Mouse (Mus musculus) urinary bladder, postnatal 4 days (tissue): ENCODE results near the gene Irf5.

Source experiments
- DNase-seq, 2 experiments: peaks; one replicate each; pipeline ENCODE4 v3.0.0; 2021 to 2022; ENCODE audit warnings: low spot score in 2 of 2

Irf5 gene

DNA sequence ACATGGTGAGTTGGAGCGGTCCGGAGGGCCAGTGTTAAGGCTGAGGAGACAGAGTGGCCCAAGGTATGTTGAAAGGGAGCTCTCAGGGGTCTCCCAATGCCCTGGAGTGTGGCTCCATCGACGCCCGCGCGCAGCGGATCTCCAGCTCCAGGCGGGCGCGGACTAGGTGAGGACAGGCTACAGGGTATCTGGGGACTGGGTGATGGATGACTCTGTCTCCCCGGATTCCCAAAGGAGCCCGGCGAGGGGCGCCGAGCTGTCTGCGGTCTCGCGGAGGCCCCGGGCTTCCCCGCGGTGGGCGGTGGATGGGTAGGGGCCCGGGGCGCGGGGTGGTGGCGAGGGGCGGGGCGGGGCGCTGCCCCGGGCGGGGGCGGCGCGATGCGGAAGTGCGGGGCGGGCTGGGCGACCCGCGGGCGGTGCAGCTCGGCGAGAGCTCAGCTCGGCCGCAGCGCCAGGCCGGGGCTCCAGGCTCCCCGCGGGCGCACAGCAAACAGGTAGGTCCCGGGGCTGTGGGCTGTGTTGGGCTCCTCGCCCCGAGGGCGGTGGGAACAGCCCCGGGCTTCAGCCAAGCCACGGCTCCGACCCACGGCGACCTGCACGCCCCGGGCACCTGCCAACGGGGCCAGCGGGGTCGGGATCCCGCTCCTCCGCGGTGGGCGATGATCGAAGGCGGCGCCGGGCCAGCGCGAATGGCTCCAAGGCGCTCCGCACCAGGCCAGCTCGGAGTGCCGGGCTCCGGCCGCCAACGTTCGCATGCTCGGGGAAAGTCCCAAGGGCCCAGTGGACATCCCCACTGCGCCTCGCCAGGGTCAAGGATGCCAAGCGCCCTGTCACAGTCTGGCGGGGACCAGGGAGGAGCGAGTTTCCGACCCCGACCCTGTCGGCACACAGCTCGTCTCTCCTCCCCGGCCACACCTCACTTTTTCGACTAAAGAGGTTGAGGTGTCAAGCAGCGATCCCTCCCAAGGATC is at the start of gene Irf5:
Gene Irf5, plus strand, starts transcription at position 345 of the 971 bp plus-strand sequence.
- DNase-seq, result no peak

DNA sequence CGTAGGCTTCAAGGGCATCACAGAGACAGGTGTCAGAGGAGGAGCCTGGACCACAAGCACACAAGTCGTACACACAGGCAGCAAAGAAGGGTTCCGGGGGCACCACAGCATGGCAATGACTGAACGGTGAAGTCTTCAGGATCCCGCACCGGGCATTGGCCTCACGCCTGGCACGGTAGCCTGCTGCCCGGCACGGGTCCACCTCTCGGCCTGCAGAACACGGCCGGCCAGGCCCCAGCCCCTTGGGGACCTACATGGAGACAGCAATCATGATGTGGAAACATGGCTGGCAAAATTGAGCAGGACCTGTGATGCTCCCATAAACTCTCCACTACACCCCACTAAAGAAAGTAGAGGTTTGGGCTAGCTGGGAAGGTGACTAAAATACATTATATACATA is 43.7 kb upstream of the Irf5 start:
- no peak for DNase-seq

DNA sequence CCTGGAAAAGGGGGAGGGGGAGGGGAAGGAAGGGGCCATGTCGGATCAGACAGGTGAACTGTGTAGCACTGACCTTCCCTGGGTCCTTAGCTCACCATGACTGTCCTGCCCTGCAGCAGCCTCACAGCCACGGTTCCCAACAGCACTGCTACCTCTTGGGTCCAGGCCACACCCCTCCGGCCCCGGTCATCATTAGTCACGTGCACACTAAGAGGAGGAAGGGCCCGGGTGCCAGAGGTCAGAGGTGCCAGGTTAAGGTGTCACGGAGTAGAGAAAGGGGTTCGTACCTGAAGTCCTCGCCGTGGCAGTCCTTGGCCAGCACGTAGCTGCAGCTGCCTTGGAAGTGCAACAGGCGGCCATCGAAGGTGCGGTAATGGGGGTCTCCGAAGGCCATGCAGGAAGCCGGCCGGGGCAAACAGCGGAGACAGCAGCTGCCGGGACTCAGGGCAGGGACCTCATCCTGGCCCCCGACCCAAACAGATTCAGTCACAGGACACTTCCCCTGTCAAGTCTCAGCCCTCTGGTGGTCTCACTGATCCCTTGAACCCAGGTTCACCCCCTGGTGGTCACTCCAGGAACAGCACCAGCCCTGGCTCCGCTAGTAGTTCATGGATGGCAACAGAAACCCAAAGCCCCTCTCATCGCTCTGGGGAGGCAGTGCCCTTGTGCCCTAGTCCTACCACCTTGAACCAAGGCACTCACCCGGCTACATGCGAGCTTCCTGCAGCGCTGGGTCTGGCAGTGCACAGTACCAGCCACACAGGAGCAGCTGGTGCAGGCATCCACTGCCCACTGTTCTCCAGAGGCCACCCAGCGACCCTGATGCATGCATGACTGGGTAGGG is 41.5 kb upstream of the Irf5 start:
- peak; percentile 37 to 83 for DNase-seq

DNA sequence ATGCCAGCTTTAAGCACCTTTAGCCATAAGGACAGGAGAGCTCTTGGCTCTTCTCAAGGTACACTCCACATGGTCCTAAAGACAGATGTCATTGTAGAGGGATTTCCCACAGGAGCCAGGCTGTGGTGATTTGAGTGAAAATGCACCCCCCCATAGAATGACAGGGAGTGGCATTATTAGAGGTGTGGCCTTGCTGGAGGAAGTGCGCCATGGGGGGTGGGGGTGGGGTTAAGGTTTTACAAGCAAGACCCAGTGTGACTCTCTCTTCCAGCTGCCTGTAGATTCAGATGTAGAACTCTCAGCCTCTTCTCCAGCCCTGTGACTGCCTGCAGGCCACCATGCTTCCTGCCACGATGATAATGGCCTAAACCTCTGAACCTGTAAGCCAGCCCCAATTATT is 40.5 kb upstream of the Irf5 start:
- DNase-seq, result no peak

DNA sequence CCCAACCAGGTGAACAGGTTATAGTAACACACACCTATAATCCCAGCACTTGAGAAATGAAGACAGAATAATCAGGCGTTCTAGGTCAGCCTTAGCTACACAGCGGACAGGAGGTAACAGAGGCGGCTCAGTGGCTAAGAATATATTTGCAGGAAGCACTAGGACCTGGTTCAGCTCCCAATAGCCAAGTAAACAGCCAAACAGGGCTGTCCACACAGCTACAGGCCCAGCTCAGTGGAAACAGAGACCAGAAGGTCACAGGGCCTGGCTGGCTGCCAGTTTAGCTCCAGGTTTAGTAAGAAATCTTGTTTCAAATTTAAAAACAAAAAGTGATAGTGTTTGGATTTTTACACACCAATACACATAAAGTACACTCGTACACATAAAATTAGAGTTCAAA is 32.3 kb upstream of the Irf5 start:
- no peak for DNase-seq

DNA sequence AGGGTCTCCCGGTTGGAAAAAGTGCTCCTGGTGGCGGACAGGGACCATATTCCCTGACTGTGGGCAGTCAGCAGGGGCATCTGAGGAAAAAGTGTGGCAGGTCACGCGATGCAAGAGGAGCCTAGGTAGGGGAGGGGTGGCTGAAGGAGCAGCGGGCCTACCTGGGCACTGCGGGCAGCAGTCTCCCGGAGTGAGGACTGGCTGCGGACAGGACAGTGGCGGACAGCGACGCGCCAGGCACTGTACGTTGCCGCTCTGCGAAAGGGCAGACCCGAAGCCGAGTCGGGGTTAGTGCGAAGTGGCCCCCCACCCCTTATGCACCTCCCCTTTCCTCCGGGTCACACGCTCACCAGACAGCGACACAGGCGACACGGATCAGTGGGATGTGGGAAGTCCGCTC is 30.2 kb upstream of the Irf5 start:
- DNase-seq, result no peak

DNA sequence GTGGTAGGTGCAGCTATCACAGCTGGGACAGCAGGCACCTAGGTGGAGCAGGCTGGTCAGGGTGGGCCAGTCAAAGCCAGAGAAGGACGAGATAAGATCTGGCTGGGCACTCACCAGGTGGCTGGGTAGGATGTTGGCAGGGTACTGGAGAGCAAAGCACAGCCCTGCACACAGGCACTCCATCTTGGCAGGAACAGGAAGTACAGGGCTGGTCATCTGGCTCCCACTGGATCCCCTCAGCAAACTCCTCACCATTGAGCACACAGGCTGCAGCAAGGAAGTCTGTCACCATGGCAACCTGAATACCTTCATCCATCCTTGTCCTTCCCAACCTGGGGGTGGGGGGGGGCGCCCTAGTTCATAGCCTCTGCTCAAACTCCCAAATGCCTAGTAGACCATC is 28.6 kb upstream of the Irf5 start:
- no peak for DNase-seq

DNA sequence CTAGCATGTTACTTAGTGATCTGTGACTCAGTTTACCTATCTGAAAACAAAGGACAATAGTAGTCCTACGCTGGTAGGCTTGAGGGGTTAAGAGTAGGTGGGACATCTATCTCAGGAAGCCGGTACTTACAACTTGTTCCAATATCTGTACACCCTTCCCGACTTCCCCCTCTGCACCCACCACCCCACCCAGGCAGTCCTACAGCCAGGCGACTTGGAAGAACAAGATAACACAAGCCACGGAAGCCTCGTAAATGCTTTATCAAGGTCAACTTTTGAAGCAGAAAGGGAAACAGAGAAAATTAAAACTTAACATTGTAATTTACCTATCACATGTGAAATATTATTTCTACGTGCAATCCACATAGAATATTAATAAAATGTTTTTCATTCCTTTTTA is 26.2 kb upstream of the Irf5 start:
- DNase-seq, result no peak

DNA sequence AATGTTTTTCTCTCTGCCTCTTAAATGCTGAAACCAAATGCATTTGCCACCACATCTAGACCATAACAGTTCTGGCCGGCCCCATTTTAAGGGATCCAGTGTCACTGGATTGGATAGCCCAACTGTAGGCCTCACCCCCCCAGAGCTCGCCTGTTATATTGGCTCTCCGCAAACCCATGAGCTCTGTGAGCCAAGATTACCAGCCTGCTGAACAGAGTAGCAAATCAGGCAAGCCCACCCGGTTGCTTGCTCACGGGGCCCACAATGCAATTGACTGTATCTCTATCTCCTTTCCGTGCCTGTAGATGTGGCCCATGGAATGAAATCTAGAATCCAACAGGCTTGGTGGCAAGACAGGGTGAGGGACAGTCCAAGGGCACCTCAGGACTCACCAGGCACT is 25.6 kb upstream of the Irf5 start:
- no peak for DNase-seq

DNA sequence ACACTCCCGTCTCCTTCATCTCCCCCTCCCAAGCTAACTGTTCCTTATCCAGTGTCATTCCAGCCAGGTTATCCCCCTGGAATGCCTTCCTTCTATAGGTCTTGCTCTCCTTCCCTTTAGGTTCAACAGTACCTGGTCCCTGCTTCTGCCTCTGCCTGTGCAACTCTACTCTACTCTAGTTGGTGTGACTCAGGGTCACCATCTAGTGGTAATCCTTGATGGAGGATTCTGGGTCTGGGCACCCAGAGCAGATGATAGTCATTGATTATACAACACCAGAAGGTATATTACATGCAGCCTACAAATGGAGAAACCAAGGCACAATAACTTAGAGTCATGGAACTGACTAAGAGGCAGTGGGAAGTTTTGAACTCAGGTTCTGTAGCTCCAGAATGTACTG is 24.8 kb upstream of the Irf5 start:
- DNase-seq, result no peak

DNA sequence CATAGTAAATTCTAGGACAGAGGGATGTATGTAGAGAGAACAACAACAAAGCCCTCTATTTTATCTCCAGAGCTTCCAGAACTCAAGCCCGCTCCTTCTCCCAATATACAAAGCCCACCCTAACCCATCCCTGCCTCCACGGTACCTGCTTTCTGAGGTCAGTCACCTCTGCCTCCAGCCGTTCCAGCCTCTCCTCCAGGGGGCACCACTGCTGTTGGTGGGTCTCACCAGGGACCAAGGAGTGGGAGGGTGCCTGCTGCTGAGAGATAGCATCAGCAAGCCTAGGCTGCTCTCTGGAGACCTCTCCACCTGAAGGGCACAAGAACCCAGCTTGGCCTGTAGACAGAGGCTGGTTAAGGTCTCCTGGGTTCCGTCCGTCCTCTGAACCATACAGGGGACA is 20.9 kb upstream of the Irf5 start:
- DNase-seq, result no peak

DNA sequence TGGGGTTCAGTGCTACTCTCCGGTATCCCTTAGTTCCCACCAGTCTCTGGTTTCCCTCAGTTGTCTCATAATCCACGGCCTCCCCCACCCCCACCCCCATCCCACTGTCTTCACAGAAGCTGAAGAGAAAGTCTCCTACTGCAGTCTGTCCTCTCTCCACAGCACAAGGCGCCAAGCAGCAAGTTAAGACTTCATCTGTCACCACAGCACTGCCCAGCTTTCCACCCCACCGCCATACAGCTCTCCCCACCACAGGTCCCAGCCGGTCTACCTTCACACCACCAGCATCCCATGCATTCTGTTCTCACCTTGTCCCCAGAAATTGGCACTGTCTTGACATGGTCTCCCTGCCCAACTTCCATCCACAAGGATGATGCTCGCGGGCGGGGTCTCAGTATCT is 19.6 kb upstream of the Irf5 start:
- DNase-seq, result no peak

DNA sequence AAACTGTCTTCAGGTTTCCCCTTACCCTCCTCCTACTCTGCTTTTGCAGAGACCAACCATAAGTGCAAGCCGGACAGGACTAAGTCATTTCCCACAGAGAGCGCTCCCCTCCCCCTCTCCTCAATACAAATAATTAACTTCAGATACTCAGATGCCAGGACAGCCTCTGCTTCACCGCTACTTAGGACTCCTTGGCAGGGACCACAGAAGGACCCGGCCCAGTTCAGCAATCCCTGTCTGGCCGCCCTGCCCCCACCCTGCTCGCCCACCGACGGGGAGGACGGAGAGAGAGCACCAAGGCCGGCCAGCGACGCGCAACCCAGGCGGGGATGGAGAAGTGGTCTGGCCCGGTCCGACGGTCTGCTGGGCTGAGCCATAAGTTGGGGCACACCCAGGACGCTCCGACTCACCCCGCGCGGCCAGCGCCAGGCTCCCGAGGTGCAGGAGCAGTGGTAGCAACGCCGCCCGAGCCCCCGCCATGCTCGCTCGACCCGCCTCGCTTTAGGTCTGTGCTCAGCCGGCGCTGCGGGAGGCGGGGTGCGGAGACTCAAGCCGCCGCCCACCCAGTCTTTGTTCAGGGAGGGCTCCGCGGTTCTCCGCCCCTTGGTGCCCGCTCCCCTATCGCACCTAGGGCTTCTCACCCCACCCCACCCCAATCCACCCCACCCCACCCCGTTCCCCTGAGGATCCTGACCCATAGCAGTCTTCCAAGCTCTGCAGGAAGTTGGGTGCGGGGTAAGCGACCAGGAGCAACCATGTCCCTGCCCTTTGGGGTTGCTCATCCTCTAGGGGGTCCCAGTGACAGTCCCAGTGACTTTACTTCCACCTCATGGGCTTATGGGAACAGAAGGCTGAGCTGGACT is 18.7 kb upstream of the Irf5 start, which contains the start of gene Kcp:
Gene Kcp, minus strand, starts transcription at position 506 of the 863 bp plus-strand sequence.
- DNase-seq, result peak in 1 of 2 experiments; percentile 46

DNA sequence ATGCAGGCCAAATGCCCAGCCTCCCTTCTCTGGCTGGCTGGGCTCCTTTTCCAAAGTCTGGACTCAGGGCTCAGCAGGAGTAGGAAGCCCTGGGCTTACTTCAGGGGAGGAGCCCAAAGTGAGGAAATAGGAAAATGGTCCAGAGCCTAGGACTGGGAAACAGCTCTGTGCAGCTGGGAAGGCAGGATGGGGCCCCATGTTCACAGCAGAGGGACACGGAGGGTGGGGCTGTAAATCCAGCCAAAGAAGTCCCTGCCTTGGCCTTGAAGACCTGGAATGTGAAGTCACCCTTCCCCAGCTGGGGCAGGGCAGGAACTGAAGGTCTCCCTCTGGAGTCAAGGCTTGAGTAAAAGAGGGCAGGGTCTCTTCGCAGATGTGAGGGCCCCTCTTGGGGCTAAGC is 17.3 kb upstream of the Irf5 start:
- no peak for DNase-seq

DNA sequence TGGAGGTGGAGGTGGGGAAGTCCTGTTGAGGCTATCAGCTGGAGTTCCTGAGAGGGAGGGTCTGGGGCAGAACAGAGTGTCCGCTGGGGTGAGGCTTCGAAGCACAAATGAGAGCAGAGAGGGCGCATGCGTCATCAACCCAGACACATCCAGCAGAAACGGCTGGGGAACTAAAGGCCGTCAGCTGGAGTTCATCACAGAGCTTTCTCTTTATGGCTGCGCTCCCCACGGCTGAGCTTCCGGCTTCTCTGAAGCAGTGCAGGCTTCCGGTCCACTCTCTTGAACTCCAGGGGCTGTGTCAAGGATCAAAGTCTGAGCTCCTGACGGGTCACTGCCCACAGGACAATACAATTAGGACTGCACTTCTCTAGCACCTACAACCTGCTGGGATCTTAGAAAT is 13.1 kb upstream of the Irf5 start:
- peak in 1 of 2 experiments; percentile 46 for DNase-seq

DNA sequence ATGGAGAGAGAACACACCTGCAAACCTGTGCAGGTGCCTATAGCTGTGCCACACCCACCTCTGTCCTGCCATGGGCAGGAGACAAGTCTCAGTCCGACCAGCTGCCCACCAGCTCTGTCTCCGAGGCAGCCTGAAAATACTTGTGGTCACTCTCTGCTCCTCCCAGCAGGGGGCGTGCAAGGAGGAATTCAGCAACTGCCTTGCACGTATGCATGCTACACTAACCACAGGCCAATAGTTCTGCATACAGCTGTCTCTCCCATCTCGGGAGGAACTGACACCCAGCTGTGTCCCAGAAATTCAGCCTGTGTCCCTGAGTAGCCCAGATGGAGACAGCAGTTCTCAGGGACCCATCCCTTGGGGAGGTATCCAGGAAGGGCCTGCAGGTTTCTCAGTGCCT is 9.3 kb upstream of the Irf5 start:
- peak; percentile 70 to 82 for DNase-seq

DNA sequence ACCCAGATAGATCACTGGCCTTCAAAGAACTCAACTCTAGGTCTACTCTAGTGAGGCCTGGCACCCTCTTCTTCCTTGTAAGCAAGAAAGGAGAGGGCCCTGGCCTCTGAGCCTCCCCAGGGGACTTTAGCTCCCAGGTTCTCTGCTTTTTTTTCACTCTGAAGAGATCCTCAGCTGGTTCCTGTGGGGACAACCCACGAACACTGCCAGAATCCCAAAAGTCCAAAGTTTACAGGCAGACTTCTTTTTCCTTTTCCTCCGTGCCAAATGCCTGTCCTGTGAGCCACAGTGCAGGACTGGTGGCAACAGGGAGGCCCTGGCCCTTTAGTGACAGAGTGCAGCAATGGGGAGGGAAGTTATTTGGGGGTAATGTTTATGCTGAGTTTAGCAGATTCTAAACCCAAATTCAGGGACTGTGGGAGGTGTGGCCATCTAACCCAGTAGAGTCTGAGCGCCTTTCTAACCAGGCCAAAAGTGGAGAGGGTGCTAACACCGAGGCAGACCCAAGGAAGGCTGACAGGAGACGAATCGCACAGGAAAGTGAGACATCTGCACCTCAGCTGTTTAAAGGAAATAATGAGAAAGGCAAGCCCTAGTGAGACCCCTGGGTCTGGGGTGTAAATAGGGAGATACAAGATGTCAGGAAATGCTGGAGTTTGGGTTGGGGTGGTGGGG is 3.7 kb upstream of the Irf5 start:
- DNase-seq, result no peak

DNA sequence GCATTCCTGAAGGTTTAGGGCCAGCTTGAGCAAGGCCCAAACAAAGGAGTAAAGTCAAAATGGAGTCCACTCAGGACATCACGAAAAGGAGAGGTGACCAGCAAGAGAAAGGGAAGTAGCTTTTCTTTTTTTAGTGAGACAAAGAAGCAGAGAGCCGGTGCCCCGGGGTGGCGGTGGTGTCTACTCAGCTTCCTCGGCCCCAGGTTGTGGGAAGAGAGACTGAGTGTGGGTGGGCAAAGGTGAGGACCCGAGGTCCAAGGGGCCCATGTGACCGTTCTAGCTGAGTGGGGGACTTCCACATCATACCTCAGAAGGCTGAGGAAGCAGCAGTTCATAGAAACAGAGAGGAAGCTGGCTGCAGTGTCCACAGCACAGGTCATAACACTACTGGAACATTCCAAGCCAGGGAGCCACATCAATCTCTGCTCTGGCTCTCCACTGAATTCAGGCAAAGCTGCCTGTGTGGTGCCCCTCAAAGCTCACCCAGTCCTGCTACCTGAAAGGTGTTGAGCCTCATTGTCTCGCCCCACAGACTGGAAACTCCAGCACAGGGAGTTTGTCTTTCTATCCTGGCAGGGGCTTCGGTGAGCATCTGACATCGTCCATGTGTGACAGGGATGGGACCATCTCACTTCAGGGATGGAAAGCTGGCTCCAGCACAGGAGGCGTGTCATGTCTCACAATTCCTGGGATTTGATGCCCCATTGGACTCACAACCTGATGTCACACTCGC is 3.0 kb upstream of the Irf5 start:
- no peak for DNase-seq

DNA sequence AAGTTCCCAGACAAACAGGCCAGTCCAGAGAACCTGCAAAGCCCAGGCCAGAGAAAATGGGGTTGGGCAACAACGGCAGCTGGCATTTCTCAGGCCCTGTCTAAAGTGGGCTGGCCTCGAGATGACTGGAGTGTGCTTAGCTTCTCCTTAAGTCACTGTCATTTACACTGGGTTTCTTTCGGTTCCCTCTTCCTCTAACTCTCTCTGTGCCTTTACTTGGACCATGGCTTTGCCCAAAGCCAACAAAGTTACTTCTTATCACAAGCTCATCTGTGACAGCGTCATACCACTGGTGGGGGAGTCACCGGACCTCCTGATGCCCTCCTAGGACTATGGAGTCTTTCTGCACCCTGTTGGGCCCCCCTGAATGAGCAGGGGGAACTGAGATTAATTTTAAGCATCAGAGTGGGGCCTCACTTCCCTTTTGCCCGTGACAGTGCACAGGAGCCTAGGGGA is 2.4 kb upstream of the Irf5 start:
- DNase-seq, result peak in 1 of 2 experiments; percentile 65

DNA sequence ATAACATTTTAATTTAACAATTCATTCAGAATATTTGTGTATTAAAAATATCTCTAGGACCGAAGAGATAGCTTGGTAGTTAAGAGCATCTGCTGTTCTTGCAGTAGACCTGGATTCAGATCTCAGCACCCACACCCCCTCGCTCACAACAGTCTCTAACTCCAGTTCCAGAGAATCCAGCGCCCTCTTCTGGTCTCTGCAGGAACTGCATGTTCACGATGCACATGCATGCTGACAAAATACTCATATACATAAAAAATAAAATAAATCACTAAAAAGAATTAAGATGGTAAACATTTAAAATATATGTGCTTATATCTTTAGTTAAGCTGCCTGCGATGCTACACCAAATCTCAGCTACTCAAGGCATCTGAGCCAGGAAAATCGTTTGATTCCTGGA is 1.2 kb upstream of the Irf5 start:
- no peak for DNase-seq
